Mouse (Mus musculus) neural tube, embryonic 14.5 days (tissue): ENCODE data around the gene Tdrd7. TPM values are rescaled to one million over a fixed set of nuclear protein-coding genes. Genes with fewer than 3 reads are reported as not detected.

Experiments used
- ATAC-seq: fragments of 200-750 bp; cut with Nextera tagmentation; 2 replicates; pipeline ENCODE4 v1.8.0; 2017; ENCODE audit warnings: low read depth, mild to moderate bottlenecking, moderate TSS enrichment, moderate library complexity
- H3K27ac ChIP-seq: fragments of 300-500 bp; sonication (generic); 2 replicates; pipeline ENCODE4 v1.5.1; 2014; ENCODE audit warnings: low read depth, mild to moderate bottlenecking, control low read depth, low read length, moderate library complexity, mixed read lengths
- H3K27me3 ChIP-seq: fragments of 300-500 bp; sonication (generic); 2 replicates; pipeline ENCODE4 v1.6.1; 2014; ENCODE audit warnings: low read length; ENCODE audit not compliant: control insufficient read depth, insufficient read depth
- H3K36me3 ChIP-seq: fragments of 300-500 bp; sonication (generic); 2 replicates; pipeline ENCODE4 v1.6.1; 2014; ENCODE audit warnings: low read length, mixed read lengths; ENCODE audit not compliant: control insufficient read depth, insufficient read depth
- H3K4me1 ChIP-seq: fragments of 300-500 bp; sonication (generic); 2 replicates; pipeline ENCODE4 v1.6.1; 2014; ENCODE audit warnings: low read length; ENCODE audit not compliant: control insufficient read depth, insufficient read depth
- H3K4me2 ChIP-seq: fragments of 300-500 bp; sonication (generic); 2 replicates; pipeline ENCODE4 v1.6.1; 2014; ENCODE audit warnings: mild to moderate bottlenecking, low read depth, low read length, control low read depth
- H3K4me3 ChIP-seq: fragments of 300-500 bp; sonication (generic); 2 replicates; pipeline ENCODE4 v1.5.1; 2014; ENCODE audit warnings: low read depth, low read length, control low read depth, mixed read lengths
- H3K9ac ChIP-seq: fragments of 300-500 bp; sonication (generic); replicated peaks from 2 replicates; pipeline ENCODE4 v1.6.1; 2014; ENCODE audit warnings: low read depth, mild to moderate bottlenecking, control low read depth, low read length, mixed read lengths
- H3K9me3 ChIP-seq: fragments of 300-500 bp; sonication (generic); 2 replicates; pipeline ENCODE4 v1.6.1; 2016; ENCODE audit warnings: low read length; ENCODE audit not compliant: control insufficient read depth
- WGBS: fragments of 180-500 bp; shearing (Covaris S2); extraction: QIAGEN DNeasy Blood & Tissue Kit; methylation state at CpG from one replicate; pipeline ENCODE4 v1.1.7; 2014; 5-methylcytosine and 5-hydroxymethylcytosine counted together
- polyA plus RNA-seq: library from polyadenylated mRNA; unstranded; fragments of >200 nt; fragmentation: Nextera tagmentation; extraction: Ambion mirVana; gene quantifications from 2 replicates; pipeline ENCODE4 v1.2.1, GENCODE M21; 2014

The Tdrd7 gene
- polyA plus RNA-seq, 1 experiment from 2014 or later, result 30.1 TPM

GRCm38 (mm10) chr4:46032448-46032847 lies 67.3 kb downstream of the Tdrd7 start:
- Histone ChIP-seq H3K4me1 (no peaks in the 10 kb centered on the region), H3K4me2 (no peak overlapping the region), H3K9me3 (no peaks in the 10 kb centered on the region), H3K27ac (no peak overlapping the region), H3K4me3 (no peak overlapping the region), H3K27me3 (no peaks in the 10 kb centered on the region), H3K36me3 (no peaks in the 10 kb centered on the region), H3K9ac (no peak overlapping the region)
- 69% methylated on average over 9 of the region's 9 CpGs for WGBS
- ATAC-seq, result no peak

DNA sequence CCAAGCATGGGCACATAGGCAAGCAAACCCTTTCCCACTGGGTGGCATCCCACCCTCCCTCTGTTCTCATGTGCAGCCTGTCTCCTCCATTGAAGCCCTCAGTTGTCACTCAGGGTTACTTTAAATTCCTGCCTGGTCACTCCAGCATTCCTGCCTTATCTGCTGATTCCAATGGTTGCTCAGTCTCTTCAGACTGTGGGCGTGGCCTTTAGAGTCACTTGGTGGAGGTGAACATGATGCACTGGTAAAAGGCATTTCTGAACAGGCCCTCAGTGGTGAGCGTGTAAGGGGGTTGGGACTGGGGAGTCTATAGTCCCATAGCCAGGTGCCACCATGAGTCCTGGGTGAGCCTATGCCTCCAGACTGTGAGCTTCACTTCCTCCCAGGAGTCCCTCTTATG lies 68.1 kb downstream of the Tdrd7 start:
- no peak overlapping the region for H3K27ac ChIP-seq
- no peak overlapping the region for H3K4me2 ChIP-seq
- H3K27me3 ChIP-seq, result no peaks in the 10 kb centered on the region
- WGBS, result 91% methylated on average over 2 of the region's 2 CpGs
- no peaks in the 10 kb centered on the region for H3K9me3 ChIP-seq
- H3K36me3 ChIP-seq, result no peaks in the 10 kb centered on the region
- no peak overlapping the region for H3K9ac ChIP-seq
- H3K4me3 ChIP-seq, result no peak overlapping the region
- H3K4me1 ChIP-seq, result no peaks in the 10 kb centered on the region
- no peak for ATAC-seq

DNA sequence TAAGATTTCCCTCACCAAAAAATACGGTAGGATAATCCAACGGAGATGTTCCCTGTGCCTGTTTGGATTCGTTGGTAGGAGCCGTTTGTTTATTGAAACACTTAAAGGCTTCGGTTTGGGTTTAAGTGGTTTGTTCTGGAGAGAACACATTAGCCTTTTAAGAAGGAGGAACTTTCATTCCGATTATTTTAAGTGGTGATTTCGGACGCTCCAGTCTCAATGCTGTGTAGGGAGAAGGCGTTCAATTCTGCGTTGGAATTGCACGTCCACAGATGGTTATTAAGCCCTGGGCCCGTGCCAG lies 73.4 kb downstream of the Tdrd7 start:
- no peak for ATAC-seq
- H3K4me2 ChIP-seq, result peak overlapping the region; percentile 98
- WGBS, result 14% methylated on average over 12 of the region's 12 CpGs
- peaks cover 4% of the 10 kb centered on the region for H3K4me1 ChIP-seq
- H3K9me3 ChIP-seq, result no peaks in the 10 kb centered on the region
- no peak overlapping the region for H3K27ac ChIP-seq
- peaks cover 21% of the 10 kb centered on the region for H3K27me3 ChIP-seq
- peak overlapping the region; percentile 50 for H3K4me3 ChIP-seq
- no peaks in the 10 kb centered on the region for H3K36me3 ChIP-seq
- no peak overlapping the region for H3K9ac ChIP-seq

- Histone ChIP-seq H3K27ac (no peak within 1 kb of the TSS), H3K36me3 (no peaks in the 10 kb centered on the region), H3K27me3 (peaks cover 21% of the 10 kb centered on the region), H3K4me3 (peak within 1 kb of the TSS; percentile 50), H3K4me1 (peaks cover 4% of the 10 kb centered on the region), H3K4me2 (peak within 1 kb of the TSS; percentile 98), H3K9me3 (no peaks in the 10 kb centered on the region), H3K9ac (peak within 1 kb of the TSS; percentile 56)
- ATAC-seq, result peak; percentile 75
- under 1% methylated on average over 46 of the region's 72 CpGs for WGBS
Observed at GRCm38 (mm10) chr4:46038892-46039751, 74.0 kb downstream of the Tdrd7 start, which contains the start of gene Tmod1. Gene Tmod1 (plus strand): TSS chr4:46038935.

GRCm38 (mm10) chr4:46039899-46040298 lies 74.8 kb downstream of the Tdrd7 start:
- no peak overlapping the region for H3K9ac ChIP-seq
- H3K27me3 ChIP-seq, result peaks cover 21% of the 10 kb centered on the region
- peaks cover 4% of the 10 kb centered on the region for H3K4me1 ChIP-seq
- H3K4me2 ChIP-seq, result no peak overlapping the region; the same call in 1 of the 2 replicates
- 18% methylated on average over 6 of the region's 6 CpGs for WGBS
- no peak for ATAC-seq
- no peaks in the 10 kb centered on the region for H3K36me3 ChIP-seq
- no peak overlapping the region for H3K27ac ChIP-seq
- no peaks in the 10 kb centered on the region for H3K9me3 ChIP-seq
- H3K4me3 ChIP-seq, result peak overlapping the region; percentile 50

DNA sequence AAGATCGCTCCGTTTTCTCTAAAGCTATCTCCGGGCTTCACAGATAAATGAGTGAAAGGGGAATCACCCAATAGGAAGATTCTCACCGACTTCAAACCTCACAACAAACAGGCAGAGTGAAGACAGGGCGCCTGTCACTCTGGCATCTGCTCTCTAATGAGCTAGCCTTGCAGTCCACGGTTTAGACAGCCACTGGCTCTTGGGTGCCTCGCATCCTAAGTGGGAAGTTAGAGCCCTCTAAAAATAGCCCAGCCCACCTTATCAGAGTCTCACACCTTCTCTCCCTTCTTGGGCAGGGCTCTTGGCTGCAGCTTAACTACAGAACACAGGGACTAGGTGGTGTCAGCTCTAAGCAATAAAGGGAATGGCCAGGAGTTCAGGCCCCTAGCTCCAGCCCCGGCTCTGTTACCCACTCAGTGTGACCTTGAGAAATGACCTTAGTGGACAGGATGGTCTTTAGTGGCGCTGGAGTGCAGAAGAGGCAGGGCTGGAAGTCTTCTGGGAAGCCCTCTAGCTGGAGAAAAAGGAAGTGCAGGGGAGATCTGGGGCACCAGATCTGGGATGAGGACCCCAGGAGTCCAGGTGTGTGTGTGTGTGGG lies 75.6 kb downstream of the Tdrd7 start:
- WGBS, result 22% methylated on average over 9 of the region's 9 CpGs
- Histone ChIP-seq H3K27ac (no peak overlapping the region), H3K4me3 (no peak overlapping the region), H3K4me2 (no peak overlapping the region), H3K9me3 (no peaks in the 10 kb centered on the region), H3K27me3 (peaks cover 21% of the 10 kb centered on the region), H3K4me1 (peaks cover 4% of the 10 kb centered on the region), H3K36me3 (no peaks in the 10 kb centered on the region), H3K9ac (no peak overlapping the region)
- ATAC-seq, result no peak; the same call in 1 of the 2 replicates

DNA sequence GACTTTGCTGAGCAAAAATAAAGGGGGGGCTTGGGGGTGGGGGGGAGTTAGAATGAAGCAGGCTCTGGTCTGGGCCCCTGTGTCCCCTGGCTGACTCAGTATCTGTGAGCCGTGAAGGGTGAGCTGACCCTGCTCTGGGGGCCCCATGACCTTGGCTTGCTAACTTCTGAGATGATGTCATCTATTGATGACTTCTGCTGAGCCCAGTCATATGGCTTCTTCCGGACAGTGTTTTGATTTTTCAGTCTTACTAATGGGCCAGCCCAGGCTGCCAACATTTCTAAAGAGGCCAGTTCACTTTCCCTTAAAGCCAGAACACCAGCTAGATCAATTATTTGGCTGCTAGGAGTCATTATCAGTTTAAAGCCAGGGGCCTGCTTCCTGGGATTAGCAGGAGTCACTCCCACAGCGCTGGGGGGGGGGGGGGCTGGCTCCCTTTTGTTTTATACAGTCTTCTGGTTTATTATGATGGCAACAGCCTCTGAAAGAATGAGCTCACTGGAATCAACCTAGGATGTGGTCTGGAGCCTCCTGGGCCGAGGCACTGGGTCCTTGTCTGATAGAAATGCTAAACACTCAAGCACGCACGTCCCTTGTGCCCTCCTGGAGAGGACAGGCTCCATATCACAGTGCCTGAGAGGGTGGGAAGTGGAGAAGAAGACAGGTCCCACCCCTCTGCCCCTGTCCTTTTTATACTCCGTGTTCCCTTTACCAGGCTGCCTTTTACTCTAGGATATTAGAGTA lies 76.8 kb downstream of the Tdrd7 start:
- Histone ChIP-seq H3K4me3 (no peak overlapping the region), H3K9ac (no peak overlapping the region), H3K4me1 (peaks cover 4% of the 10 kb centered on the region), H3K36me3 (no peaks in the 10 kb centered on the region), H3K27ac (no peak overlapping the region), H3K4me2 (no peak overlapping the region), H3K27me3 (peaks cover 21% of the 10 kb centered on the region), H3K9me3 (no peaks in the 10 kb centered on the region)
- no peak for ATAC-seq
- 33% methylated on average over 7 of the region's 7 CpGs for WGBS

DNA sequence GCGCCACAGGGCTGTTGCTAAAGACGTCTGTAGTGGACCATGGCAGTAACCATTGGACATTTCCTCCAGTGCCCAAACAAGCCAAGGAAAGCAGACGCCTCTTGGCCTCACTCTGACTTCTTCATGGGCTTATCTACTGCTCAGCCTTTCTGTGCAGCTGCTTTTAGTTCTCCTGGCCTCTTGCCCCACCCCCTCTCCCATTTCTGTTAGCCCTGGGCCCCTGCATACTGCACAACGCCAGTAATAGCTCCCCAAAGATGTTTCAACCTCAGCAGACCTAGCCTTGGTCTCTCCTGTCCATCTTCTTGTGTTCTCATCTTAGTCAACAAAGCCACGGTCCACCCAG lies 77.3 kb downstream of the Tdrd7 start:
- H3K4me3 ChIP-seq, result no peak overlapping the region
- peaks cover 4% of the 10 kb centered on the region for H3K4me1 ChIP-seq
- peaks cover 21% of the 10 kb centered on the region for H3K27me3 ChIP-seq
- no peaks in the 10 kb centered on the region for H3K36me3 ChIP-seq
- no peak overlapping the region for H3K4me2 ChIP-seq
- H3K9me3 ChIP-seq, result no peaks in the 10 kb centered on the region
- WGBS, result 32% methylated on average over 5 of the region's 5 CpGs
- ATAC-seq, result no peak
- no peak overlapping the region for H3K9ac ChIP-seq
- H3K27ac ChIP-seq, result no peak overlapping the region

DNA sequence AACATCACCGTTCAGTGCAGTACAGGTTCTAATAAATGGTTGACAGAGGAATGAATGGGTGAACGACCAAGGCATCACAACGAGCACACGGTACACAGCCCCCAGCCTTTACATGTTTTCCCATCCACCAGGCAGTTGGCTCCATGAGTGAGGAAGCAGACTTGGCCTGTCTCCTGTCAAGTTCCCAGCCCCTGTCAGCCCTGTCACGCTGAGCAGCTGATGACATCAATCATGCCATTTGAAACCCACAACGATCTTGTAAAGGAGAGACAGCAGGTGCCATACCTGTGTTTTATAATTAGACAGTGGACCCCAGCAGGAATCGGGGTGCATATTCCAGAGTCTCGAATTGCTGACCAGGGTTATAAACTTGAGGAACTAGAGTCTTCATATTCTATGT lies 78.2 kb downstream of the Tdrd7 start:
- H3K4me1 ChIP-seq, result peaks cover 4% of the 10 kb centered on the region
- H3K36me3 ChIP-seq, result no peaks in the 10 kb centered on the region
- H3K27me3 ChIP-seq, result peaks cover 21% of the 10 kb centered on the region
- H3K4me2 ChIP-seq, result no peak overlapping the region
- ATAC-seq, result no peak
- H3K4me3 ChIP-seq, result no peak overlapping the region
- 81% methylated on average over 8 of the region's 8 CpGs for WGBS
- H3K27ac ChIP-seq, result no peak overlapping the region
- no peak overlapping the region for H3K9ac ChIP-seq
- no peaks in the 10 kb centered on the region for H3K9me3 ChIP-seq
